16 mouse cellular contexts compared by ENCODE assay signal in the genomic region with DNA sequence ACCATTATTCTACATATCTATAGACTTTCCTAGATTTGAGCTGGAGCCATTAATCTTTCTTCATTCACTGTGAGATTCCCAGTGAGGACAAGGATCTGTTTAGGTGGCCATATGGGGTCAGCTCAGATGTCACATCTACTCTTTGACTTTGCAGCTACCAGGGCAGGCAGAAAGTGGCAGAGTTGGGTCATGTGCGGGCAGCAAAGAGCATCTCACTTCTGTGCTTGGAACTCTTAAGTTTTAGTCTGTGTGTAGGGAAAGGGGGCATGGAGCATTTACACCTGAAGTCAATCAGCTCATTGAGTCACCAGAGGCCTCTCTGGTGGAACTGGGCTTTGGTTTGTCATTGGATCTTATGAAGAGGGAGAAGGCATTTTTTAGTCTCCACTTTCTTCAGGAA.
"Had no signal": no experiment of that assay in that cellular context is flagged by ENCODE, and none has a peak within 500 bp of the region (broad histone marks: within the 10 kb centered on the region; RNA-seq: fewer than 3 reads in every experiment).

No protein-coding gene starts in this region.

- H3K9ac ChIP-seq: neural tube, embryonic 13.5 days; neural tube, embryonic 15.5 days; stomach, embryonic 15.5 days had no signal

- H3K4me3 ChIP-seq: neural tube, embryonic 13.5 days; neural tube, embryonic 15.5 days; stomach, embryonic 15.5 days had no signal

- DNase-seq: retina, postnatal 1 day; right cerebral cortex, adult 18-20 months; right cerebral cortex, postnatal 14 days; right cerebral cortex, postnatal 25 days; right cerebral cortex, postnatal 4 days; spleen, adult 18-20 months; thymus, adult 18-20 months; thymus, adult 2 months; thymus, postnatal 14 days; thymus, postnatal 25 days; thymus, postnatal 36 days; thymus, postnatal 4 days had no signal

- H3K27me3 ChIP-seq: neural tube, embryonic 13.5 days; neural tube, embryonic 15.5 days; stomach, embryonic 15.5 days had no signal

- H3K4me1 ChIP-seq: stomach, embryonic 15.5 days had no signal

- H3K9me3 ChIP-seq: neural tube, embryonic 13.5 days; neural tube, embryonic 15.5 days; stomach, embryonic 15.5 days had no signal

- H3K36me3 ChIP-seq: neural tube, embryonic 13.5 days; neural tube, embryonic 15.5 days; stomach, embryonic 15.5 days had no signal

- H3K4me2 ChIP-seq: neural tube, embryonic 13.5 days; neural tube, embryonic 15.5 days; stomach, embryonic 15.5 days had no signal

- H3K27ac ChIP-seq: neural tube, embryonic 13.5 days; neural tube, embryonic 15.5 days; stomach, embryonic 15.5 days; stomach, postnatal 0 days had no signal
